Mouse (Mus musculus) hindbrain, embryonic 10.5 days (tissue): Measurements from ENCODE around the gene Zfp467. TPM values are rescaled to one million over a fixed set of nuclear protein-coding genes. Genes with fewer than 3 reads are reported as not detected.

Experiments
- DNase-seq: peaks from one replicate; pipeline ENCODE4 v3.0.0-alpha.2; 2017; ENCODE audit warnings: low spot score
- H3K27ac ChIP-seq: fragments of 300-500 bp; sonication (generic); 2 replicates; pipeline ENCODE4 v1.5.1; 2016; ENCODE audit warnings: mild to moderate bottlenecking, moderate library complexity
- H3K27me3 ChIP-seq: fragments of 300-500 bp; sonication (generic); 2 replicates; pipeline ENCODE4 v1.6.1; 2016; ENCODE audit warnings: mild to moderate bottlenecking; ENCODE audit not compliant: poor library complexity, insufficient read depth, severe bottlenecking
- H3K36me3 ChIP-seq: fragments of 300-500 bp; sonication (generic); 2 replicates; pipeline ENCODE4 v1.6.1; 2016; ENCODE audit warnings: mild to moderate bottlenecking, moderate library complexity
- H3K4me1 ChIP-seq: fragments of 300-500 bp; sonication (generic); replicated peaks from 2 replicates; pipeline ENCODE4 v1.6.1; 2016; ENCODE audit warnings: mild to moderate bottlenecking
- H3K4me3 ChIP-seq: fragments of 300-500 bp; sonication (generic); 2 replicates; pipeline ENCODE4 v1.5.1; 2016; ENCODE audit warnings: mild to moderate bottlenecking, moderate library complexity
- H3K9me3 ChIP-seq: fragments of 300-500 bp; sonication (generic); 2 replicates; pipeline ENCODE4 v1.6.1; 2016; ENCODE audit warnings: mild to moderate bottlenecking, moderate library complexity
- WGBS: fragments of 180-500 bp; shearing (Covaris S2); methylation state at CpG from one replicate; pipeline ENCODE4 v1.1.7; 2016; 5-methylcytosine and 5-hydroxymethylcytosine counted together
- polyA plus RNA-seq: library from polyadenylated mRNA; unstranded; fragments of >200 nt; fragmentation: Nextera tagmentation; extraction: Ambion mirVana; gene quantifications from 2 replicates; pipeline ENCODE4 v1.2.1, GENCODE M21; 2016

Gene Zfp467
- polyA plus RNA-seq, 1 experiment from 2014 or later: 16.2 TPM

DNA sequence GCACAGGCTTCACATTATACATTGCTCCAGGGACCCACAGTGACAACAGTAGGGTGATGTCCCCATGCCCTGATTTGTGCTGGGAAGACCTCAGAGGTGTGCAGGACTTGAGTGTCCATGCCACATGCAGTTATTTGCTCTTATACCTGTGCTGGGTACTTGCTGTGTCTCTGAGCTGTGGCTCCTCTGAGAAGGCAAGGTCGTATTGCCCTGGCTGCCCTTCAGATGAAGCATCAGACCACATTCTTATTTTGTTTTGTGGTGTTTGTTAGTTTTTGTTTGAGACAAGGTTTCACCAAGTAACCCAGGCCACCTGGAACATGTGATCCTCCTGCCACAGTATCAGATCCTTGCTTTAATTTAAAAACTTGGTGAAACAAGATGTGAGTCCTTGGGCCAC is 30.7 kb downstream of the Zfp467 start:
- H3K27ac ChIP-seq: no peak overlapping the region
- no peak for DNase-seq
- H3K4me1 ChIP-seq: no peaks in the 10 kb centered on the region
- H3K27me3 ChIP-seq: no peaks in the 10 kb centered on the region
- H3K4me3 ChIP-seq: no peak overlapping the region
- H3K36me3 ChIP-seq: peaks cover 86% of the 10 kb centered on the region
- no peaks in the 10 kb centered on the region for H3K9me3 ChIP-seq
- WGBS: 90% methylated on average over 1 of the region's 1 CpGs

- H3K4me3 ChIP-seq: no peak overlapping the region
- H3K27me3 ChIP-seq: no peaks in the 10 kb centered on the region
- H3K36me3 ChIP-seq: peaks cover 100% of the 10 kb centered on the region
- WGBS: 91% methylated on average over 10 of the region's 10 CpGs
- no peaks in the 10 kb centered on the region for H3K9me3 ChIP-seq
- H3K4me1 ChIP-seq: no peaks in the 10 kb centered on the region
- H3K27ac ChIP-seq: no peak overlapping the region
- DNase-seq: no peak
Measured at GRCm38 (mm10) chr6:48413081-48413480, 32.5 kb downstream of the Zfp467 start.

GRCm38 (mm10) chr6:48412662-48413061 is 33.0 kb downstream of the Zfp467 start:
- Histone ChIP-seq H3K4me3 (no peak overlapping the region), H3K27ac (no peak overlapping the region), H3K27me3 (no peaks in the 10 kb centered on the region), H3K9me3 (no peaks in the 10 kb centered on the region), H3K36me3 (peaks cover 100% of the 10 kb centered on the region), H3K4me1 (no peaks in the 10 kb centered on the region)
- DNase-seq: no peak
- WGBS: 89% methylated on average over 3 of the region's 3 CpGs

DNA sequence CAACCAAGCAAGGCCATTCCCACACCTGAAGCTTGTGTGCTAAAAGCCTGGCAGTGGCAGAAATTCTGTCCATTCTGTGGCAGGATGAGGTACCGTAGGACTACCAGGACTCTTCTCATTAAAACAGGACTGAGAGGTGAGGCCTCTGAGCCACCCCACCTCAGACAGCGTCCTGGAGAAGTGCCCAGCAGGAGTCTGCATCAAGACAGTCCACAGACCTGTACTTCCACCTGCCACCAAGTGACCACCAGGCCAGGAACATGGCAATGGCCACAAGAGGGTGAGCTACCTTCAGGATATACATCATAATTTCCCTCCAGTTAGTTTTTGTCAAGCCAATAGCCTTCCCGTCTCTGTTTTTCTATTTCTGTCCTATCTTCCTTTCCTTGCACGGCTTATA is 33.5 kb downstream of the Zfp467 start:
- Histone ChIP-seq H3K4me1 (no peaks in the 10 kb centered on the region), H3K27me3 (no peaks in the 10 kb centered on the region), H3K9me3 (no peaks in the 10 kb centered on the region), H3K36me3 (peaks cover 100% of the 10 kb centered on the region), H3K4me3 (no peak overlapping the region), H3K27ac (no peak overlapping the region)
- WGBS: 91% methylated on average over 4 of the region's 4 CpGs
- no peak for DNase-seq

DNA sequence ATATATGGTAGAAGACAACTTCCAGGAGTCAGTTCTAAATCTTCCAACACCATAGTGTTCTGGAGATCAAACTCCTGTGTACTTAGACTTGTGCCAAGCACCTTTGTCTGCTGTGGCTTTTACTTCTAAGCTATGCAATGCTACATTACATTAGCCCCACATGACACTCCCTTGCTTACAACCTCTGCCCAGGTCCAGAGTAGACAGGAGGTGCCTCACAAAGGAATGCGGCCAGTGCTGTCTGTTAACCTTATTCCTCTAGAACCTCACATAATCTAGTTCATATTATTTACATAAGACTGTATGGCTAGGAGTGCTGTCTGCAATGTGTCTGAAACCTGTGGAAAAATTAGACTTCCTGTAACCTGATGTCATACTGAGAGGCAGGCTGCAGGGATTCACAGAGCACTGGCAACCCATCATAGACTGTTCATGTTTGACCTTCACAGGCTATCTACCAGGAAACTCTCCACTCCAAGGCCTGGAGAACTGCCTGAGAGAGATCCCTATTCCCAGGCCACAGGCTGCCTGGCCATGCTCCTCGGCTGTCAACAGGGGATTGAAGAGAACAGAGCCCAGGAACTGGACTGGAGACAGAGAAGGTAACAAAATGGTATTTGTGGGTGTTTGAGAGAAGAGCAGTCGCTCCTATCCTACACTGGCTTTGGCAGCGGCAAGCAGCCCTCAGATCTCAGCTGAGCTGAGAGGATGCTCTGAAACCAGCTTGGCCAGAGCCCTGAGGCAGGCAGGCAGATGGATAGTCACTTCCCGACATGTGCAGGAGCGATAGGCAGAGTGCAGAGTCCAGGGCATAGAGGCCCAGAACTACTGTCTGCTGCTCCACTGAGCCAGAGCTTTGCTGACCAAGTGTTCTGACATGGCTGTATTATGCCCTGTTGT is 34.2 kb downstream of the Zfp467 start:
- Histone ChIP-seq H3K27me3 (no peaks in the 10 kb centered on the region), H3K4me1 (no peaks in the 10 kb centered on the region), H3K36me3 (peaks cover 100% of the 10 kb centered on the region), H3K27ac (no peak overlapping the region), H3K4me3 (no peak overlapping the region), H3K9me3 (no peaks in the 10 kb centered on the region)
- DNase-seq: no peak
- 93% methylated on average over 6 of the region's 6 CpGs for WGBS

DNA sequence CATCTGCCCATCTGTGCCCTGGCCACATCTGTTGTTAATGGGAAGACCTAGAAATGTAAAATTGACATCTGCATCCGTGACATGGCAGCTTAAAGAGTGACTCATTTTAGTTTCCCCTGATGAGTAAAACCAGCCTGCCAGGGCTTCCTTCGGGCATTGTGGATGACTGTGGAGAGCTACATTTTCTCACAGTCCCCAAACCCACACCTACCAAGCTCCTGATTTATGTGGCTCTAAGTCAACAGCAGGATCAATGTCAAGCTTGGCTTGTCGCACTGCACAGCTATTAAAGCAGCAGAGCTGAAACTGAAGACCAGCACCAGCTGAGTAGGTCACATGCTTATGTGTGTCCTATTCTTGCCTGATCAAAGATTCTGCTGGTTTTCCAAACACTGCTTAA is 35.1 kb downstream of the Zfp467 start:
- no peak overlapping the region for H3K4me3 ChIP-seq
- no peak for DNase-seq
- WGBS: 89% methylated on average over 3 of the region's 3 CpGs
- no peaks in the 10 kb centered on the region for H3K9me3 ChIP-seq
- H3K36me3 ChIP-seq: peaks cover 100% of the 10 kb centered on the region
- no peaks in the 10 kb centered on the region for H3K4me1 ChIP-seq
- no peak overlapping the region for H3K27ac ChIP-seq
- no peaks in the 10 kb centered on the region for H3K27me3 ChIP-seq

DNA sequence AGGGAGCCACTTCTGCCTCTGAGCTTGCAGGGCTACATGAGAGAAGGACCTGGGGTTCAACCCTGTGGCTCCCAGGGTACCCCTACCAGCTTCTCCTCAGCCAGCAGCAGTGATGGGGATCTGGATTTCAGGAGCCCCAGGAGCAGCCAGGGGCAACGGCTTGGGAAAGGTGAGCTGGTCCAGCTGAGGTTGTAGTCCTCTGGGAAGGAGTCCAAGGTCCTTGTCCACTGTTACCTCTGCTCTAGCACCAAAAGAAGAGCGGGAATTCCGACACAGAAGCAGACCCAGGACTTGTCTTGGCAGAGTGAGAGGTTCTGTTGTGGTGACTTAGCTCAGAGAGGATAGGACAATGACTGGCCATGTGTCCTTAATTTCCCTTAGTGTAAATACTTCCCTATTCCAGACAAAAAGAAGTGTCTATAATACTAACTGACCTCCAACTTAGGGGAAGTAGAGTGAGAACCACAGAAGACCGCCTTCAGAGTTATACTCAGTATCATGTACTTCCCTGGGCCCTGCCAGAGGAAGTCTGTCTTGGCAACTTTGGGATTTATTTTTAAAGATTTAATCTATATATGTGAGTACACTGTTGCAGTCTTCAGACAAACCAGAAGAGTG is 35.8 kb downstream of the Zfp467 start:
- Histone ChIP-seq H3K27me3 (no peaks in the 10 kb centered on the region), H3K4me3 (no peak overlapping the region), H3K9me3 (no peaks in the 10 kb centered on the region), H3K36me3 (peaks cover 100% of the 10 kb centered on the region), H3K27ac (no peak overlapping the region), H3K4me1 (no peaks in the 10 kb centered on the region)
- DNase-seq: no peak
- WGBS: 95% methylated on average over 4 of the region's 4 CpGs

- Histone ChIP-seq H3K36me3 (peaks cover 59% of the 10 kb centered on the region), H3K27ac (no peak overlapping the region), H3K9me3 (no peaks in the 10 kb centered on the region), H3K4me3 (no peak overlapping the region), H3K27me3 (no peaks in the 10 kb centered on the region), H3K4me1 (no peaks in the 10 kb centered on the region)
- 90% methylated on average over 5 of the region's 5 CpGs for WGBS
- no peak for DNase-seq
Measured at GRCm38 (mm10) chr6:48404071-48404470, 41.6 kb downstream of the Zfp467 start.

DNA sequence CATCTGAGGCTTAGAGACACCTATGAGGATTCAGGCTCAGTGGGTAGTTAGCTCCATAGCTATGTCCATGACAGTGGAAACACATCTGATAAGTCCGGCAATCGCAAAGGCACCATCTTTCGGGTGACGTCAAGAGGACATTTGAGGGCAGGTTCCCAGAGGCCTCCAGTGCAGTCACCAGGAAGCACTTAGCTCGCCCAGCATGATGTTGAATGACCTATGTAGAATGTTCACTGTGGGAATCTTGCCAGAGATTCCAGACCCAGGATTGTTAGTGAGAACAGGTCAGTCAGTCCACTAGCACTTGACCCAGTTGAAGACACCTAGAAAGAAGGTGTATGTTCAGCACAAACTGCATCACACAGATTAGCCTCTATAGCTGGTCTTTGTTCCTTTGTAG is 45.7 kb downstream of the Zfp467 start:
- DNase-seq: no peak
- no peaks in the 10 kb centered on the region for H3K27me3 ChIP-seq
- no peak overlapping the region for H3K27ac ChIP-seq
- H3K4me3 ChIP-seq: no peak overlapping the region
- 94% methylated on average over 5 of the region's 5 CpGs for WGBS
- H3K9me3 ChIP-seq: no peaks in the 10 kb centered on the region
- peaks cover 18% of the 10 kb centered on the region for H3K36me3 ChIP-seq
- H3K4me1 ChIP-seq: peaks cover 24% of the 10 kb centered on the region

GRCm38 (mm10) chr6:48397336-48397735 is 48.3 kb downstream of the Zfp467 start:
- H3K9me3 ChIP-seq: no peaks in the 10 kb centered on the region
- no peak overlapping the region for H3K27ac ChIP-seq
- DNase-seq: peak; percentile 14
- no peak overlapping the region for H3K4me3 ChIP-seq
- H3K36me3 ChIP-seq: no peaks in the 10 kb centered on the region
- peaks cover 6% of the 10 kb centered on the region; the same call in 1 of the 2 replicates for H3K27me3 ChIP-seq
- 73% methylated on average over 4 of the region's 4 CpGs for WGBS
- peaks cover 25% of the 10 kb centered on the region for H3K4me1 ChIP-seq

GRCm38 (mm10) chr6:48396686-48397085 is 48.9 kb downstream of the Zfp467 start:
- no peak for DNase-seq
- H3K4me3 ChIP-seq: peak overlapping the region; percentile 89
- 93% methylated on average over 1 of the region's 1 CpGs for WGBS

GRCm38 (mm10) chr6:48396008-48396595 is 49.5 kb downstream of the Zfp467 start:
- H3K27ac ChIP-seq: peak overlapping the region; percentile 95
- H3K9me3 ChIP-seq: no peaks in the 10 kb centered on the region
- H3K27me3 ChIP-seq: peaks cover 6% of the 10 kb centered on the region; the same call in 1 of the 2 replicates
- H3K36me3 ChIP-seq: no peaks in the 10 kb centered on the region
- no peak for DNase-seq
- 36% methylated on average over 15 of the region's 15 CpGs for WGBS
- peaks cover 25% of the 10 kb centered on the region for H3K4me1 ChIP-seq
- peak overlapping the region; percentile 89 for H3K4me3 ChIP-seq

More at GRCm38 (mm10) chr6:48396686-48397085, 48.9 kb downstream of the Zfp467 start:
- Histone ChIP-seq H3K36me3 (no peaks in the 10 kb centered on the region), H3K27me3 (peaks cover 6% of the 10 kb centered on the region; the same call in 1 of the 2 replicates), H3K9me3 (no peaks in the 10 kb centered on the region), H3K27ac (no peak overlapping the region), H3K4me1 (peaks cover 25% of the 10 kb centered on the region)
